Mouse (Mus musculus) heart, embryonic 13.5 days (tissue): Measurements from ENCODE around the gene Dhdds. TPM values are rescaled to one million over a fixed set of nuclear protein-coding genes. Genes with fewer than 3 reads are reported as not detected.

ENCODE experiments used
- polyA plus RNA-seq: library from polyadenylated mRNA; unstranded; fragments of >200 nt; fragmentation: Nextera tagmentation; extraction: Ambion mirVana; gene quantifications from 2 replicates; pipeline ENCODE4 v1.2.1, GENCODE M21; 2015

Dhdds gene
- polyA plus RNA-seq, 1 experiment from 2014 or later, result 31.0 TPM

Other genes starting within 250 kb of the Dhdds start
- 21.1 and 21.2 TPM in 2 replicates for gene Arid1a, start 244.1 kb downstream of the Dhdds start, polyA plus RNA-seq
- gene Rps6ka1, start 113.1 kb downstream of the Dhdds start, polyA plus RNA-seq, result 18.3 and 18.9 TPM in 2 replicates
- 1,526 and 1,676 TPM in 2 replicates for gene Hmgn2, start 32.3 kb downstream of the Dhdds start, polyA plus RNA-seq
- 0.25 and 0.27 TPM in 2 replicates for gene Lin28a, start 17.9 kb upstream of the Dhdds start, polyA plus RNA-seq
- not detected in 2 replicates for gene Zfp683, start 52.9 kb upstream of the Dhdds start, polyA plus RNA-seq
- 0.46 TPM in 1 of 2 replicates, not detected in the other for gene Crybg2, start 59.9 kb upstream of the Dhdds start, polyA plus RNA-seq
- 7.6 and 7.7 TPM in 2 replicates for gene Cd52, start 94.2 kb upstream of the Dhdds start, polyA plus RNA-seq
- 1.7 and 2.1 TPM in 2 replicates for gene Ubxn11, start 101.7 kb upstream of the Dhdds start, polyA plus RNA-seq
- gene Sh3bgrl3, start 127.9 kb upstream of the Dhdds start, polyA plus RNA-seq, result 198 and 202 TPM in 2 replicates
- gene Cep85, start 186.2 kb upstream of the Dhdds start, polyA plus RNA-seq, result 25.8 and 28.3 TPM in 2 replicates
- gene Gm7534, start 202.1 kb upstream of the Dhdds start, polyA plus RNA-seq, result not detected in 2 replicates
- not detected in 2 replicates for gene Catsper4, start 226.5 kb upstream of the Dhdds start, polyA plus RNA-seq
- 1.3 and 1.5 TPM in 2 replicates for gene Cnksr1, start 237.5 kb upstream of the Dhdds start, polyA plus RNA-seq
- gene E130218I03Rik, start 242.7 kb upstream of the Dhdds start, polyA plus RNA-seq, result 0.17 and 0.21 TPM in 2 replicates
- gene Zfp593, start 244.7 kb upstream of the Dhdds start, polyA plus RNA-seq, result 9.2 and 9.9 TPM in 2 replicates
- not detected in 2 replicates for gene Gm30191, start 246.0 kb upstream of the Dhdds start, polyA plus RNA-seq